Mouse (Mus musculus) retina, postnatal 7 days (tissue): ENCODE results near the gene Zdhhc4.

ENCODE experiments used
- DNase-seq: peaks from one replicate; pipeline ENCODE4 v3.0.0-alpha.2; 2012; ENCODE audit warnings: low read depth, low spot score

The Zdhhc4 gene

GRCm38 (mm10) chr5:143328690-143329495 is at the start of gene Zdhhc4:
Gene Zdhhc4 (minus strand): TSS chr5:143329256.
- DNase-seq = peak; percentile 90

GRCm38 (mm10) chr5:143376156-143376555 is 47.1 kb upstream of the Zdhhc4 start:
- no peak for DNase-seq

- peak; percentile 50 for DNase-seq
Observed at GRCm38 (mm10) chr5:143375242-143375641, 46.2 kb upstream of the Zdhhc4 start.

- DNase-seq = no peak
Observed at GRCm38 (mm10) chr5:143372818-143373217, 43.8 kb upstream of the Zdhhc4 start.

GRCm38 (mm10) chr5:143371146-143371510 is 42.1 kb upstream of the Zdhhc4 start:
- DNase-seq = no peak

- DNase-seq = no peak
Observed at GRCm38 (mm10) chr5:143370416-143371145, 41.5 kb upstream of the Zdhhc4 start.

GRCm38 (mm10) chr5:143369611-143370255 is 40.7 kb upstream of the Zdhhc4 start:
- DNase-seq = no peak

GRCm38 (mm10) chr5:143367931-143368330 is 38.9 kb upstream of the Zdhhc4 start:
- DNase-seq = no peak

- DNase-seq = no peak
Observed at GRCm38 (mm10) chr5:143363678-143364615, 34.9 kb upstream of the Zdhhc4 start.

- no peak for DNase-seq
Observed at GRCm38 (mm10) chr5:143361428-143361827, 32.4 kb upstream of the Zdhhc4 start.

GRCm38 (mm10) chr5:143360000-143360399 is 30.9 kb upstream of the Zdhhc4 start:
- no peak for DNase-seq

- no peak for DNase-seq
Observed at GRCm38 (mm10) chr5:143359263-143359662, 30.2 kb upstream of the Zdhhc4 start.

GRCm38 (mm10) chr5:143357564-143357963 is 28.5 kb upstream of the Zdhhc4 start:
- DNase-seq = no peak

GRCm38 (mm10) chr5:143356686-143357388 is 27.8 kb upstream of the Zdhhc4 start, which contains the start of gene Grid2ip:
Gene Grid2ip (plus strand): TSS chr5:143357338.
- DNase-seq = no peak

- no peak for DNase-seq
Observed at GRCm38 (mm10) chr5:143356017-143356416, 27.0 kb upstream of the Zdhhc4 start.

GRCm38 (mm10) chr5:143346367-143346766 is 17.3 kb upstream of the Zdhhc4 start:
- no peak for DNase-seq

- no peak for DNase-seq
Observed at GRCm38 (mm10) chr5:143339603-143340002, 10.5 kb upstream of the Zdhhc4 start.

- DNase-seq = no peak
Observed at GRCm38 (mm10) chr5:143336559-143336958, 7.5 kb upstream of the Zdhhc4 start.

- DNase-seq = no peak
Observed at GRCm38 (mm10) chr5:143335089-143335460, 6.0 kb upstream of the Zdhhc4 start.

- DNase-seq = no peak
Observed at GRCm38 (mm10) chr5:143334418-143335088, 5.5 kb upstream of the Zdhhc4 start.
